Mouse (Mus musculus) frontal cortex, postnatal 14 days (tissue): ENCODE measurements around the gene Chek2.
A peak's percentile ranks its signal among the peaks of the same experiment; 100 is the strongest.
"Not testable (repeated sequence)": the region's sequence is repeated elsewhere in the genome, so short reads cannot be mapped to it uniquely, and the experiment has no call there.

Source experiments
- DNase-seq, 2 experiments: peaks; one replicate each; pipeline ENCODE4 v3.0.0; 2022; ENCODE audit warnings: low spot score in 2 of 2

The Chek2 gene

DNA sequence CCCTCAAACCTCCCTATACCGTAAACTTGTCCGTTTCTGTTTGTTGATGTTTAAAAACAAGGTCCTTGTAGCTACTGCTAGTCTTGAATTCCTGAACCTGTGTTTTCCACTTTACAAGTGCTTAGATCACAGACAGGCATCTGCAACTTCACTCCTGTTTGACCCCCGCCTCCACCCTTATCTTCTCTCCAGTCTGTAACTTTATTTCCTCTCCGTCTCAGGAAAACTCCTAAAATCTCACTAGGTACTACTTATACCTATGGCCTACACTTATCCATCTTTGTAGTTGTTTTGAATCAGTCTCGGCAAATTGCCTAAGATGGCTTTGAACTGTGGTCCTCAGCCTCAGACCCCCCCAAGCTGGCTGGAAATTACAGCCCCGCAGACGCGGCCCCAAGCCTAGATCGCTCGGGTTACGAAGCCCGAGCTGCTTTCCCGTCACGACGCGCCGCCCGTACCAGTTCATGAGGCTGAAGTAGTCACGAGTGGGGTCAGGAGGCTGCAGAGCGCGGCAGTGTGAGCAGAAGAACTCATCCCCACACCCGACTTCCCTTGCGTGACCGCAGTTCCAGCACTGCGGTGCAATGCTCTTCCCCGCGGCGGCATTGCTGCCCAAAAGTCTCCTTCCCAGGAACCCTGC lies 621 bp upstream of the Chek2 start:
- no peak for DNase-seq

DNA sequence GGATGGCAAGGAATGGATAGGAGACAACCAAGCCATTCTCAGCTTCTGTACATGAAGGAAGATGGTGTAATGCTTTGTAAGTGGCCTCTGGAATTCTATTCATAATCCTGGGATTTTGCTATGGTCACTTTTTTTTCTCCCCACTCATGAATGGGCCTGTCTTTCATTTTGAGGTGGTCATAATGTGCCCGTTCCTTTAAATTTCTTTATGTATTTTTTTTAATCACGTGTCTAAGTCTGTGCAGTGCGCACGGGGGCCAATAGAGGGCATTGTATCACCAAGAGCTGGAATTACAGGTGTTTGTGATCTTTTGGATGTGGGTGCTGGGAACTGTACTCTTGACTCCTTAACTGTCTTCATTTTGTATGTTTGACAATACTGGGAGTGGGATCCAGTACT lies 686 bp downstream of the Chek2 start:
- peak; percentile 14 to 16 for DNase-seq

GRCm38 (mm10) chr5:110841046-110841862 lies 1.5 kb downstream of the Chek2 start:
- no peak for DNase-seq

DNA sequence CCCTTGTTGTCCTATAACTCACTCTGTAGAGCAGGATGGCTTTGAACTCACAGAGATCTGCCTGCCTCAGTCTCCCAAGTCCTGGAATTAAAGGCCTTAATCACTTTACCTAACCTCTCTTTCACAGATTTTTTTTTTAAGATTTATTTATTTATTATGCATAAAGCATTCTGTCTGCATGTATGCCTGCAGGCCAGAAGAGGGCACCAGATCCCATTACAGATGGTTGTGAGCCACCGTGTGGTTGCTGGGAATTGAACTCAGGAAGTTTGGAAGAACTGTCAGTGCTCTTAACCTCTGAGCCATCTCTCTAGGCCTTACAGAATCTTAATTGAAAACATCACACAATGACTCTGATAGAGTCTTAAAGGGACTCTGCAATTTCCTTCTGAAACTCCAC lies 13.2 kb downstream of the Chek2 start:
- no peak for DNase-seq

- no peak for DNase-seq
These were observed 17.3 kb downstream of the Chek2 start for GRCm38 (mm10) chr5:110857091-110857490.

- DNase-seq = peak in 1 of 2 experiments; percentile 22
These were observed 19.4 kb downstream of the Chek2 start for GRCm38 (mm10) chr5:110859013-110859650.

- DNase-seq = no peak
These were observed 20.7 kb downstream of the Chek2 start for GRCm38 (mm10) chr5:110860445-110860844.

GRCm38 (mm10) chr5:110868460-110868859 lies 28.7 kb downstream of the Chek2 start:
- DNase-seq = no peak

GRCm38 (mm10) chr5:110869242-110869669 lies 29.5 kb downstream of the Chek2 start:
- DNase-seq = no peak

DNA sequence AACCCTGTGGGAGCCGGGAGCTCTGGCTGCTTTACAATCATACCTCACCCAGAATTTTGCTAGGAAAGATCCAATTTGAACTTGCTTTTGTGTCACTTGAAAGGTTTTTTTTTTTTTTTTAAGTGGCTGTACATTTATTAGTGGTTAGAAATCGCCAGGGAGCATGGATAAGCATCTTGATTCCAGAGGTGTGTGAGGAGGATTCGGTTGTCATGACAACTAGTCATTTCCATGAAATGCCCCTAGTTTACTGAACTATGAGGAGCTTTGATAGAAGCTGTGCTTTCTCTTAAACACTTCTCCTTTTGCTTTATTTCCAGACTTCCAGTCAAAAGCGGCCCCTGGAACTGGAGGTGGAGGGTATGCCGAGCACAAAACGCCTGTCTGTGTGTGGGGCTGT lies 33.4 kb downstream of the Chek2 start:
- no peak for DNase-seq

GRCm38 (mm10) chr5:110874711-110875110 lies 34.9 kb downstream of the Chek2 start:
- no peak for DNase-seq

DNA sequence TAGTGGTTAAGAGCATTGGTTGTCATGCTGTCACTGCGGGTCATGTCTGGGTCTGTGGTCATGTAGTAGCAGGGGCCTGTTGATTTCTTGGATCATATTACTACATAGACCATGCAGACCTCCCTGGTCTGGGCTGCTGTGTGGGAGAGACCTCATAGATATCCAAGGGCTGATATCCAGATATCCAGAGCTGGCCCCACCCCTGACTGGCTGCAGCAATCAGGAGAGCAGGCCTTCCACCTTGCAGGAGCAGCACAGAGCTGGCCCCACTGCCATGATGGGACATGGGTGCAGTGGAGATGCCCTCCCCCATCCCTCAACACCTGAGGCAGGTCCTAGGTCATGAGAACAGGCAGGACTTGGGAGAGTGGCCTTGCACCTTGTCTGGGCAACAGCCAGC lies 35.5 kb downstream of the Chek2 start:
- no peak for DNase-seq

GRCm38 (mm10) chr5:110877666-110878505 lies 38.1 kb downstream of the Chek2 start:
- no peak for DNase-seq

- not testable (repeated sequence) for DNase-seq
These were observed 38.7 kb downstream of the Chek2 start for GRCm38 (mm10) chr5:110878526-110878925.

GRCm38 (mm10) chr5:110879042-110879441 lies 39.3 kb downstream of the Chek2 start:
- no peak for DNase-seq

- peak; percentile 73 to 81 for DNase-seq
These were observed 40.0 kb downstream of the Chek2 start, which contains the start of gene Ttc28 for GRCm38 (mm10) chr5:110879584-110880374. TSS of gene Ttc28 (plus strand) at chr5:110879803.

DNA sequence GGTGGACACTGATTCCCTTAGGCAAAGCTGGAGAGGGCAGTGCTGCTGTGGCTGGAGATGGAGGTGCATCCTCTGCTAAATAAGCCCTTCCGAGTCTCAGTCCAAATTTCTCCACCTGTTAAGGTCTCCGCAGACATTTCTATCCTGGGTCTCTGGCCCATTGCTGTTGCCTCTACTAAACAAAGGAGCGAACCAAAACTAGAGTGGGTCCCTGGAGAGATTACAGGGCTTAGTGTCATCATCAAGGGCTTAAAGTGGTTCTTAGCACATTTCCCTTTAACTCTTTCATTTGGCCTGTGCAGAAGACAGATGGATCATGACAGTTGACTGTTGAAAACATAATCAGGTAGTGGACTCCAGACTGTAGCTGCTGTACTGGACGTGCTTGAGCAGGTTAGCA lies 48.8 kb downstream of the Chek2 start:
- DNase-seq = no peak

GRCm38 (mm10) chr5:110889945-110890344 lies 50.2 kb downstream of the Chek2 start:
- no peak for DNase-seq

DNA sequence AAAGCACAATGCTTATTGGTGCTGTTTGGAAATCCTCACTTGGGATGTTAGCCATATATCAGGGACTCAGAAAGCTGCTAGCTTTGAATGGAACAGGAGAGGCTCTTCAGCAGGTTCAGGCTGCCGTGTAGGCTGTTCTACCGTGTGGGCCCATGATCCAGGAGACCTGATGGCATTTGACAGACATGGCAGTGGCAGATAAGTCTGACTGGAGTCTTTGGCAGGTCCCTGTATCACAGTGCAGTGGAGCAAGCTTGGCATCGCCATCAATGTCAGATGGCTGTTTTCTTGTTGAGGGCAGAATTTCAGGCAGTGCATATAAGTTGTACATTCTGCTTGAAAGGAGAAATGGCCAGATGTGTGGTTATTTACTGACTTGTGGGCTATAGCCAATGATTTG lies 50.8 kb downstream of the Chek2 start:
- DNase-seq = no peak

DNA sequence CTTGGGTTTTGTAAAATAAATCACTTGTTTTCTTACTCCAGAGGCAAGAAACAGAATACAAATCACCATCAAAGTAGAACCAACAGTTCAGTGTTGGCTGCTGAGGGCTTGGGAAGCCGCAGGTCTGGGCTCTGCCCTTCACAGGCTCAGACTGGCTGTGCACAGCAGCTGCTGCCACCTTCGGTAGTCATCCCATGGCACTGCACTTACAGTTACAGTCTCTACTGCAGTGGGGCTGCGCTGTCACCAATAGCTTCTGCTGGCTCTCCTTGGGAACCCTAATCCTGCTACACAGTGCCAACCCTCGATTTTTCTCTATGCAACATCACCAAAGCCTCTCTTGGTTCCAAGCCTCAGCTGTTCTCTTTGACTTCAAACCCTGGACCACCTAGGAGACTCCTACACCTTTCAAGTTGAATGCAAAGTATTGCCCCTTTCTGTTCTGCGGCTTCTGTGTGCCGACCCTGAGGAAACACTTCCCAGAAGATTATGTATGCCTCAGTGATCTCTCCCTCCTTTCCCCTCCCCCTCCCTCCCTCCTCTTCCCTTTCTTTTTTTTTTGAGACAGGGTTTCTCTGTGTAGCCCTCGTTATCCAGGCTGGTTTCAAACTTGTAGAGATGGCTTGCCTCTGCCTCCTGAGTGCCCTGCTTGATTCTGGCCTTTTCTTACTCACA lies 57.5 kb downstream of the Chek2 start:
- no peak for DNase-seq
